Mouse (Mus musculus): ENCODE measurements around the gene Gm42957.

DNA sequence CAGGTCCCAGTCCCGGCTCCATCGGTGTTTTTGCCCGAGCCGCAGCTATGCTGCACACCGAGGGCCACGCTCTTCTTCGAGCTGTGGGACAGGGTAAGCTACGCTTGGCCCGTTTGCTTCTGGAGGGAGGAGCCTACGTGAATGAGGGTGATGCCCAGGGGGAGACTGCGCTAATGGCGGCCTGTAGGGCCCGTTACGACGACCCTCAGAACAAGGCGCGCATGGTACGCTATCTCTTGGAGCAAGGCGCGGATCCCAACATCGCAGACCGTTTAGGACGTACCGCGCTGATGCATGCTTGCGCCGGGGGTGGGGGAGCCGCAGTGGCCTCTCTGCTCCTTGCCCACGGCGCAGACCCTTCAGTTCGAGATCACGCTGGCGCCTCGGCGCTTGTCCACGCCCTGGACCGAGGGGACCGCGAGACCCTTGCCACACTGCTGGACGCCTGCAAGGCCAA lies 37.8 kb upstream of the Gm42957 start:
- TF ChIP-seq CTCF (IDR thresholded peaks at IDR 0.05; ENCODE audit: extremely low read depth, insufficient read length, insufficient replicate concordance, low read depth, low read length): no peak
- no peak for TF ChIP-seq POLR2A (IDR thresholded peaks at IDR 0.05; ENCODE audit: low read depth, low read length)
